Mouse (Mus musculus): ENCODE measurements around the gene Tmem177. TPM values are rescaled to one million over a fixed set of nuclear protein-coding genes. Genes with fewer than 3 reads are reported as not detected.
A peak's percentile ranks its signal among the peaks of the same experiment; 100 is the strongest.

The Tmem177 gene
- polyA plus RNA-seq (2012; rRNA removed), result 6.2 and 6.8 TPM in 2 replicates

DNA sequence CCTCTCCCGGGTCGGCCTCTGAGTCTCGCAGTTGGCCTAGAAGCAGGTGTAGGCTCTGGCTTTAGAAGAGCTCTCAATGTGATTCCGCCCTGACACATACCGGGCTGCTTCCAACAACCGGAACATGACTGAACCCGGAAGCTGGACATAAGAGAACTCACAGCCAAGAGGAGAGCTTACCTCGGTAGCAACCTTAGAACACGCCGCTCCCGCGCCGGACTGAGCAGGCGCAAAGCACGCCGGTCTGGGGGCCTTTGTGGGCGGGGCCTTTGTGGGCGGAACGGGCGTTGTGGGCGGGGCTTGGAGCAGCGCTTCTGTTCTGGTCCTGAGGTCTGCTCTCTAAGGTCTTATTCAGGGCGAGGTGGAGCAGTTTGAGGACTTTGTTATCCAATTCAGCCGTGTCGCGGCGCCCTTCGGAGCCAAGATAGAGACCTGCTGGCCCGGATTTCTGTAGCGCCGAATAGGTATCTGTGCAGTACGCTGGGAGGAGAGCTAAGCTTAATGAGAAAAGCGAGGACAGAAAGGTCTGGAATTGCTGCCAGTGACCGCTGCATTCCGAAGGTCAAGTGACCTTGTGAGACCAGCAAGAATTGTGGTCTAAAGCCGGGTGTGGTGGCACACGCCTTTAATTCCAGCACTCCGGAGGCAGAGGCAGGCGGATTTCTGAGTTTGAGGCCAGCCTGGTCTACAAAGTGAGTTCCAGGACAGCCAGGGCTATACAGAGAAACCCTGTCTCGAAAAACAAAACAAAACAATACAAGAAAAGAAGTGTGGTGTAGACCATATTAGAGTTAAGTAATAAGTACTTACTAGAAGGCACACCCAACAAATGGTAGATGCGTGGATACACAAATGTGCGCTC, at the start of gene Tmem177:
TSS of gene Tmem177 (minus strand) at position 256 of the 862 bp plus-strand sequence.
- TF ChIP-seq POLR2A (IDR thresholded peaks at IDR 0.05; ENCODE audit: extremely low read depth, insufficient read depth, low read length) (peak; percentile 84), CTCF (IDR thresholded peaks at IDR 0.05; ENCODE audit: extremely low read depth, insufficient read depth, low read length) (no peak)
- H3K4me3 ChIP-seq (ENCODE audit: insufficient read depth, low read length), result peak within 1 kb of the TSS; percentile 38
- H3K4me1 ChIP-seq (ENCODE audit: control insufficient read depth, insufficient read depth, low read length), result no peaks in the 10 kb centered on the region
- H3K27ac ChIP-seq (ENCODE audit: insufficient read depth, low read length), result no peak within 1 kb of the TSS

DNA sequence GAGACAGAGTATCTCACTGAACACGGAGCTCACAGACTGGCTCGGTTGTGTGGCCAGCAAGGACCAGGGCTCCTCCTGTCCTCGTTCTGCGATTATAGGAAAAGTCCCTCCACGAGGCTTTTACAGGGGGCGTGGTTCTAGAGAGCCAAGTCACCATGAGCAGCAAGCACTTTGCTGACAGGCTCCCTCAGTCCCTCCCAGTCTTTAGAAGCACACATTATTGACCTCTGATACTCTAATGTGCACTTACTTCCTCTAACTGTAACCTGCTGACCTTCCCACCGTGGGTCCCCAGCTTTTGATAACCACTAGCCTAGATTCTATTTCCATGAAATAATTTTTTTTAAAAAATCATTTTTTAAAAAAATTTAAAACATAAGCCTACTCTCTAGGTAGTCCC, 46.9 kb upstream of the Tmem177 start:
- no peak overlapping the region for H3K4me3 ChIP-seq (ENCODE audit: insufficient read depth, low read length)
- TF ChIP-seq CTCF (IDR thresholded peaks at IDR 0.05; ENCODE audit: extremely low read depth, insufficient read depth, low read length), result no peak
- no peak for TF ChIP-seq POLR2A (IDR thresholded peaks at IDR 0.05; ENCODE audit: extremely low read depth, insufficient read depth, low read length)
- H3K27ac ChIP-seq (ENCODE audit: insufficient read depth, low read length), result no peak overlapping the region
- H3K4me1 ChIP-seq (ENCODE audit: control insufficient read depth, insufficient read depth, low read length), result no peaks in the 10 kb centered on the region

DNA sequence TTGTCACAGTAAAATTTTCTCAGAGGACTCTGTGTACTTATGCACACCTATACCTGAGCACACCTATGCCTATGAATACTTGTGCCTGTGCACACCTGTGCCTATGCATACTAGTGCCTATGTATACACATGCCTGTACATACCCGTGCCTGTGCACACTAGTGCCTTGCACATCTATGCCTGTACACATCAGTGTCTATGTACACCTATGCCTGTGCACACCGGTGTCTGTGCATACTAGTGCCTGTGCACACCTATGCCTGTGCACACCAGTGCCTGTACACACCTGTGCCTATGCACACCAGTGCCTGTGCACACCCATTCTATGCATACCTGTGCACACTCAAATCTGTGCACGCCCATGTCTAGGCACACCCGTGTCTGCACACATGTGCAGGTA, 46.5 kb upstream of the Tmem177 start:
- Histone ChIP-seq H3K4me1 (ENCODE audit: control insufficient read depth, insufficient read depth, low read length) (no peaks in the 10 kb centered on the region), H3K4me3 (ENCODE audit: insufficient read depth, low read length) (no peak overlapping the region), H3K27ac (ENCODE audit: insufficient read depth, low read length) (no peak overlapping the region)
- TF ChIP-seq CTCF (IDR thresholded peaks at IDR 0.05; ENCODE audit: extremely low read depth, insufficient read depth, low read length), result no peak
- no peak for TF ChIP-seq POLR2A (IDR thresholded peaks at IDR 0.05; ENCODE audit: extremely low read depth, insufficient read depth, low read length)

DNA sequence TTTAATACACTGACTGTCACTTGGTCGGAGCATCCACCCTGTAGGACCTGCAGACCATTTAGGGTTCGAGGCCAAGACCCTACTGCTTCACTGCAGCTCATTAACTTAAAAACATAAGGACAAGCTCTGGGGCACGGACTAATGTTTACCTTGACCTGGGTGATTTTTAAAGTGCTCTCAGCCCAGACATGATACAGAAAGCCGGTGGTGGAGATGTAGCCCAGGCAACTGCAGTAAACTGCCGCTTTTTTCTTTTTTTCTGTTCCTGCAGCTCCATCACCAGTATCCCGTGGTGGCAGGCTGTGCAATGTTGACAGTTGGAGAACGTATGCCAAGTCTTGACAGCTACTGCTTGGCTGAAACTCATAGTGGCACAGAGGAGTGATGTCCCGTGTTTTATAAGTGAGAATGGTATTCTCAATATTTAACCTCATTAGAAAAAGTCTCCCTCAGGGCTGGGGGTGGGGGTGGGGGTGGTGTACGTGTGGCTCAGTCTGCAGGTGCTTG, 44.8 kb upstream of the Tmem177 start:
- Histone ChIP-seq H3K4me3 (ENCODE audit: insufficient read depth, low read length) (no peak overlapping the region), H3K27ac (ENCODE audit: insufficient read depth, low read length) (no peak overlapping the region), H3K4me1 (ENCODE audit: control insufficient read depth, insufficient read depth, low read length) (no peaks in the 10 kb centered on the region)
- TF ChIP-seq POLR2A (IDR thresholded peaks at IDR 0.05; ENCODE audit: extremely low read depth, insufficient read depth, low read length) (no peak), CTCF (IDR thresholded peaks at IDR 0.05; ENCODE audit: extremely low read depth, insufficient read depth, low read length) (no peak)

DNA sequence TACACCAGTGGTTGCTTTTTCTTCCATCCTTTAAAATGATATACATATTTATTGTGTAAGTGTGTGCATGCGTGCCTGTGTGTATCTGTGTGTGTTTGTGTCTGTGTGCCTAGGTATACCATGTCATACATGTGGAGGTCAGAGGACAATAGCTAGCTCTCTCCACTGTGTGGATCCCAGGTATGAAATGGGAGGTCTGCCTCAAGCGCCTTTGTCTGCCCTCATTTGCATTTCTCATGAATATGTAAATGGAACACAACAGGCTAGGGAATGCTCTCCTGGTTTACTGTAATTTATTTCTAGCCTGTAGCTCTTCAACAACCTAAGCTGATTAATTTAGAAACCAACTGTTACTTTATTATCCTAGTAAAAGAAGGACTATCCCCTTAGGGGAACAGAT, 41.7 kb upstream of the Tmem177 start:
- no peaks in the 10 kb centered on the region for H3K4me1 ChIP-seq (ENCODE audit: control insufficient read depth, insufficient read depth, low read length)
- no peak for TF ChIP-seq POLR2A (IDR thresholded peaks at IDR 0.05; ENCODE audit: extremely low read depth, insufficient read depth, low read length)
- no peak for TF ChIP-seq CTCF (IDR thresholded peaks at IDR 0.05; ENCODE audit: extremely low read depth, insufficient read depth, low read length)
- no peak overlapping the region for H3K27ac ChIP-seq (ENCODE audit: insufficient read depth, low read length)
- no peak overlapping the region for H3K4me3 ChIP-seq (ENCODE audit: insufficient read depth, low read length)

DNA sequence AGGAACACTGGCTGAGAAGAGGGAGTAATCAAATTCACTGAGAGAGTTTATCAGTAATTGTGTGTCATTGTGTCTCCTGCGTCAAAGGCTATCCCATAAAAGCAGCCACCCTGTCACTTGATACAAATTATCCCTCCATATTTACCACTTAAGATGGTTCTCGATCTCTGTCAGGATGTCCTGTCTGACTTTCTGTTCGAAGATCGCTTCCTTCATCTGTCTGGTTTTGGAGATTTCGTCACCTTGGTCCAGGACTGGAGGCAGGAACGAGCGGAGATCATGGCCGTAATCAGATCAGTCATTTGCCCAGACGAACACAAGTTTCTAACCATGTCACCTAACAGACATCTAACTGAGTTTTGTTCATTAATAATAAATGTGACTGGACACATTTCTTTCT, 40.4 kb upstream of the Tmem177 start:
- TF ChIP-seq POLR2A (IDR thresholded peaks at IDR 0.05; ENCODE audit: extremely low read depth, insufficient read depth, low read length), result no peak
- TF ChIP-seq CTCF (IDR thresholded peaks at IDR 0.05; ENCODE audit: extremely low read depth, insufficient read depth, low read length), result no peak
- H3K27ac ChIP-seq (ENCODE audit: insufficient read depth, low read length), result no peak overlapping the region
- H3K4me3 ChIP-seq (ENCODE audit: insufficient read depth, low read length), result no peak overlapping the region
- no peaks in the 10 kb centered on the region for H3K4me1 ChIP-seq (ENCODE audit: control insufficient read depth, insufficient read depth, low read length)

DNA sequence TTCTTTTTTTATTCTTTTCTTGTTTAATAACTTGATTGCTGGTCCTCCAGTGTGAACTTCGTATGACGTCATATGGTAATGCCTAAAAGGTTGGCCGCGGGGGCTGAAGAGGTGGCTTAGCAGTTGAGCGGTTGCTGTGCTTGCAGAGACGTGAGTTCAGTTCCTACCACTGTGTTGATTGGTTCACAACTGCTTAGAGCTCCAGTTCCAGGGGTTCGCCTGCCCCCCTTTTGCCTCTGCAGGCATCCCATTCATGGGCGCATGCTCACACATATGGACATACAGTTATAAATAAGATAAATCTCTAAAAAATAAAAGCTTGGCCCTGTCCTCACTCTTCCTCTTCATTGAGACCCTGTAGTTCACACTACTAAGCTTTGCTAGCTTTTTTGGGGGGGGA, 37.1 kb upstream of the Tmem177 start:
- no peak overlapping the region for H3K27ac ChIP-seq (ENCODE audit: insufficient read depth, low read length)
- no peak overlapping the region for H3K4me3 ChIP-seq (ENCODE audit: insufficient read depth, low read length)
- TF ChIP-seq CTCF (IDR thresholded peaks at IDR 0.05; ENCODE audit: extremely low read depth, insufficient read depth, low read length) (no peak), POLR2A (IDR thresholded peaks at IDR 0.05; ENCODE audit: extremely low read depth, insufficient read depth, low read length) (no peak)
- no peaks in the 10 kb centered on the region for H3K4me1 ChIP-seq (ENCODE audit: control insufficient read depth, insufficient read depth, low read length)

DNA sequence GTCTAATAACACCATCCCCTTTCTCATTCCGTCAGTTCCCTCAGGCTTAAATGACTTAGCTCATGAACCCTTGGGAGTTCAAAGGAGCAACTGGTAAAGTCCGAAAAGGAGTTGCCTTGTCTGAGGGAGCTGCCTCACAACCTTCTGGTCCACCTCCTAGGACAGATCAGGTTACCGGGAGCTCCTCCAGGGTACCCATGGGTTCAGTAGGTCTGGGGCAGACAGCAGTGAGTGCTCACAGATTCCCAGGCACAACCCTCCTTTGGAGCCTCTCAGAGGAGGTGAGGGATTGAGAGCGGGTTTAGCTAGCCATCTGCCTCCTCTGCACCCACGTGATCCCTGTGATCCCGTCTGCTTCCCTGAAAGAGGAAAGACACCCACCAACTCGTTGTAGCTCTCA, 23.9 kb upstream of the Tmem177 start:
- Histone ChIP-seq H3K27ac (ENCODE audit: insufficient read depth, low read length) (no peak overlapping the region), H3K4me3 (ENCODE audit: insufficient read depth, low read length) (no peak overlapping the region), H3K4me1 (ENCODE audit: control insufficient read depth, insufficient read depth, low read length) (no peaks in the 10 kb centered on the region)
- TF ChIP-seq CTCF (IDR thresholded peaks at IDR 0.05; ENCODE audit: extremely low read depth, insufficient read depth, low read length) (no peak), POLR2A (IDR thresholded peaks at IDR 0.05; ENCODE audit: extremely low read depth, insufficient read depth, low read length) (no peak)

DNA sequence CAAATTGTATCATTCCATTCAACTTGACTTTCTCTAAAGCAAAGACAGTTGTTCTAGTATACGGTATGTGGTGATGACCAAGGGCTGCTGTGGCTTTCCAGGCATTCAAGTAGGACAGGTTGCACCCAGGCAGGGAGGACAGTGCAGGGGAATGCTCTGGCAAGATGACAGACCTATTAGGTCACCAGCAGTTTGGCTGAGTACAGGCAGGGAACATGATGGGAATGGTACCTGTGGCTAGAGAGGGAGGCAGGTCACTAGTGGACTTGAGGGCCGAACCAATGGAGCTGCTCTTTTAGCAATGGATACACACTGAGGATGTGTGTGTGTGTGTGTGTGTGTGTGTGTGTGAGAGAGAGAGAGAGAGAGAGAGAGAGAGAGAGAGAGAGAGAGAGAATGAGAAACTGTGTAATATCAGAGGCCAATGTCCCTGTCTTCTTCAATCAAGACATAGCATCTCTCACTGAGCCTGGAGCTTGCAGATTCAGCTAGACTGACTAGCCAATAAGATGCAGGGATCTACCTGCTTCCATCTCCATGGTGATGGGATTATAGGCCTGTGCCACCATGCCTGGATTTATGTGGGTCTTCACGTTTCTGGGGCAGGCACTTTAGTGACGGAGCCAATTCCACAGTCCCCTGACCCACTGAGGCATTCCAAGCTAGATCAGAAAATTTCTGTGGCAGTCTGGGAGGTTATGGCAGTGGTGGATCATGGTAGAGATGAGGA, 18.6 kb upstream of the Tmem177 start:
- H3K27ac ChIP-seq (ENCODE audit: insufficient read depth, low read length), result no peak overlapping the region
- no peaks in the 10 kb centered on the region for H3K4me1 ChIP-seq (ENCODE audit: control insufficient read depth, insufficient read depth, low read length)
- no peak overlapping the region for H3K4me3 ChIP-seq (ENCODE audit: insufficient read depth, low read length)
- TF ChIP-seq CTCF (IDR thresholded peaks at IDR 0.05; ENCODE audit: extremely low read depth, insufficient read depth, low read length), result no peak
- no peak for TF ChIP-seq POLR2A (IDR thresholded peaks at IDR 0.05; ENCODE audit: extremely low read depth, insufficient read depth, low read length)
